ENCODE assay signal across 8 mouse cellular contexts in the genomic region with DNA sequence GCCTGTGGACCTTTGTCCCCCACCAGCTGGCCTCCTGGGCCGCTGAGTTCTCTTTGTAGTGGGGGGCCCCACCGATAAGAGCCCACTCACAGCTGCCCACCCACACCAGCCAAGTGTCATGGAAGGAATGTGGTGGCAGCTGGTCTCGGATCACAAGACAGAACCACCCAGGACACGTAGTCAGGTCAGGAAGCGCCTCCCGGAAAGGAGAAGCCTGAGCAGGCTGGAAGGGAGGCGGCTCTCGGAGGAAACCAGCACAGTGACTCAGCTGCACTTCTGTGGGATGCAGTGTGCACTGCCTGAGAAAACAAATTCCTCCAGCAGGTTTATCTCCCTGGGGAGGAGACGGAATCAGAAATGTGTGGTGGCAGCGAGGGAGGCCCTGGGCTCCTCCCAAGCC.
DNase-seq lines count a peak whose midpoint lies in the region; ATAC-seq lines count a peak whose summit lies in the region.

No protein-coding gene starts in this region.

- no peak for ATAC-seq in midbrain, embryonic 13.5 days
- no peak for ATAC-seq in intestine, embryonic 16.5 days

- H3K9ac ChIP-seq in midbrain, embryonic 13.5 days (replicated peaks), result no peak overlapping the region
- no peak overlapping the region for H3K9ac ChIP-seq in intestine, embryonic 16.5 days (ENCODE audit: low read depth, low read length)

- peaks cover 26% of the 10 kb centered on the region for H3K27me3 ChIP-seq in midbrain, embryonic 10.5 days (ENCODE audit: low read depth, poor library complexity, severe bottlenecking)
- 0 out of 2 replicates have a peak, but pooled peaks cover 7% of the 10 kb centered on the region for H3K27me3 ChIP-seq in midbrain, embryonic 13.5 days
- no peaks in the 10 kb centered on the region for H3K27me3 ChIP-seq in intestine, embryonic 16.5 days (replicated peaks; ENCODE audit: control insufficient read depth, insufficient read depth, low read length)

- no peaks in the 10 kb centered on the region for H3K9me3 ChIP-seq in midbrain, embryonic 10.5 days (replicated peaks)
- no peaks in the 10 kb centered on the region for H3K9me3 ChIP-seq in midbrain, embryonic 13.5 days
- no peaks in the 10 kb centered on the region for H3K9me3 ChIP-seq in intestine, embryonic 16.5 days (ENCODE audit: control insufficient read depth, low read length)

- H3K36me3 ChIP-seq in midbrain, embryonic 10.5 days, result no peaks in the 10 kb centered on the region
- H3K36me3 ChIP-seq in midbrain, embryonic 13.5 days, result no peaks in the 10 kb centered on the region
- no peaks in the 10 kb centered on the region for H3K36me3 ChIP-seq in intestine, embryonic 16.5 days (ENCODE audit: control insufficient read depth, insufficient read depth, low read length)

- H3K4me3 ChIP-seq in midbrain, embryonic 10.5 days, result no peak overlapping the region
- H3K4me3 ChIP-seq in midbrain, embryonic 13.5 days (replicated peaks), result no peak overlapping the region
- no peak overlapping the region for H3K4me3 ChIP-seq in intestine, embryonic 16.5 days (ENCODE audit: low read length)

- no peak overlapping the region for H3K4me2 ChIP-seq in midbrain, embryonic 13.5 days (replicated peaks)
- H3K4me2 ChIP-seq in intestine, embryonic 16.5 days (ENCODE audit: low read depth, low read length), result no peak overlapping the region

- DNase-seq in ovary, adult 18-20 months (ENCODE audit: low spot score), result peak; percentile 52
- no peak for DNase-seq in ovary, postnatal 10 days (ENCODE audit: low spot score)
- DNase-seq in heart, adult 9 months (ENCODE audit: low spot score in 2 of 2), result peak; percentile 75 to 84
- peak; percentile 48 to 53 for DNase-seq in left cerebral cortex, postnatal 36 days (ENCODE audit: low spot score in 2 of 2)
- DNase-seq in right cerebral cortex, postnatal 10 days (ENCODE audit: low spot score in 2 of 2), result peak; percentile 48 to 49
- DNase-seq in midbrain, embryonic 10.5 days (ENCODE audit: low spot score), result no peak

- H3K4me1 ChIP-seq in midbrain, embryonic 10.5 days, result peaks cover 36% of the 10 kb centered on the region
- peaks cover 14% of the 10 kb centered on the region for H3K4me1 ChIP-seq in midbrain, embryonic 13.5 days (replicated peaks)
- H3K4me1 ChIP-seq in intestine, embryonic 16.5 days (ENCODE audit: control insufficient read depth, insufficient read depth, low read length), result 0 out of 2 replicates have a peak, but pooled peaks cover 3% of the 10 kb centered on the region

- WGBS in midbrain, embryonic 10.5 days, result 80% methylated on average over 10 of the region's 10 CpGs
- 82% methylated on average over 10 of the region's 10 CpGs for WGBS in midbrain, embryonic 13.5 days
- 64% methylated on average over 10 of the region's 10 CpGs for WGBS in intestine, embryonic 16.5 days

- intact Hi-C loops in left cerebral cortex, postnatal 36 days (cut with DNase I), result no loop called here

- no peak overlapping the region; the same call in 1 of the 2 replicates for H3K27ac ChIP-seq in midbrain, embryonic 10.5 days (replicated peaks)
- no peak overlapping the region for H3K27ac ChIP-seq in midbrain, embryonic 13.5 days
- no peak overlapping the region for H3K27ac ChIP-seq in intestine, embryonic 16.5 days (ENCODE audit: low read length)

Comparison
In these comparisons a context has a peak if more than half of its experiments do, and no peak if none do; other contexts are left out.
1. DNase-seq: peak in ovary, adult 18-20 months (single experiment), heart, adult 9 months (2 of 2), left cerebral cortex, postnatal 36 days (2 of 2) and right cerebral cortex, postnatal 10 days (2 of 2); none in ovary, postnatal 10 days (single experiment) and midbrain, embryonic 10.5 days (single experiment).